9 mouse cellular contexts compared by ENCODE assay signal in the genomic region with DNA sequence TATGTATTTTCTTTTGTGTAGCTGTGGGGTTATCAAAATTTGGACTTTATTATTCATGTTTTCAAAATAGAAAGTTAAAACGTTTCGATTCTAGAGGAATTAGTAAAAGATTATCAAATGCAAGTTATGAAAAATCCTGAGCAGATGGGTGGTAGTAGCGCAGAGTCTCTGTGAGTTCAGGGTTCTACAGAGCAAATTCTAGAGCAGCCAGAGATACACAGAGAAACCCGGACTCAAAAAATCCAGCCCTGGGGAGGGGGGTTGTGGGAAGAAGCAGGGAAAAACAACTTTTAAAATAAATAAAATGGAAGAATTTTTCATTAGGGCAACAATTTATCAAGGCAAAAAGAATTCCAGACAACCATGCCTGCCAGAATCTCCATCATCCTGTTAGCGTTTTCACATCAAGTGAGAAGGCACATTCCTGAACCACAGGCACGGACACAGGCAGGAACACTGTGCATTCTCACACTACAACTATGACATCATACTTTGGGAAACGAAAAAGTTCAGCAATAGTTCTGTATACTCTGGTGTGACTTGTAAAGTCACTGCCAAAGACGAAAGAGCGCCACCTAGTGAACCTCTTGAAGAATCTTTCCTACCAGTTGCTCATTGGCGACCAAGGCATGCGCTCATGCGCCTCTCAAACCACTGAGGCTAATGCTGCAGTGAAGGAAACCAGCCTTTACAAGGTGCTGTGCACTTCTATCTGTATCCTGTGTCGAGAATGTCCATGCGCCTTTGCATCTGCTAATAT. TPM values are rescaled to one million over a fixed set of nuclear protein-coding genes. Genes with fewer than 3 reads are reported as not detected.
DNase-seq lines count a peak whose midpoint lies in the region; ATAC-seq and TF ChIP-seq lines count a peak whose summit lies in the region.
"Had no signal": no experiment of that assay in that cellular context is flagged by ENCODE, and none has a peak within 500 bp of the region (broad histone marks: within the 10 kb centered on the region; RNA-seq: fewer than 3 reads in every experiment).

No protein-coding gene starts in this region.

- no peaks in the 10 kb centered on the region for H3K27me3 ChIP-seq in cerebellum, adult 2 months (ENCODE audit: control insufficient read depth, insufficient read depth, low read length)
- no peaks in the 10 kb centered on the region for H3K27me3 ChIP-seq in forebrain, postnatal 0 days (ENCODE audit: insufficient read depth, low read length)
- no peaks in the 10 kb centered on the region for H3K27me3 ChIP-seq in hindbrain, embryonic 12.5 days
- no peaks in the 10 kb centered on the region for H3K27me3 ChIP-seq in stomach, embryonic 14.5 days (ENCODE audit: control insufficient read depth, insufficient read depth, low read length)

- peak; percentile 6 for DNase-seq in adrenal gland, adult 2 months
- no peak for DNase-seq in adrenal gland, postnatal 25 days
- peak; percentile 59 to 74 for DNase-seq in cerebellum, adult 2 months
- peak; percentile 89 for DNase-seq in forebrain, postnatal 0 days
- peak; percentile 16 for DNase-seq in left cerebral cortex, adult 11 months (ENCODE audit: low spot score)
- peak; percentile 69 for DNase-seq in lung, postnatal 36 days

- peaks cover 9% of the 10 kb centered on the region; the same call in 1 of the 2 replicates for H3K4me1 ChIP-seq in cerebellum, adult 2 months (ENCODE audit: control insufficient read depth, insufficient read depth, low read length)
- H3K4me1 ChIP-seq in forebrain, postnatal 0 days (ENCODE audit: insufficient read depth) = no peaks in the 10 kb centered on the region
- H3K4me1 ChIP-seq in hindbrain, embryonic 12.5 days = no peaks in the 10 kb centered on the region
- H3K4me1 ChIP-seq in stomach, embryonic 14.5 days (ENCODE audit: control insufficient read depth, insufficient read depth, low read length) = 0 out of 2 replicates have a peak, but pooled peaks cover 2% of the 10 kb centered on the region

- WGBS in cerebellum, adult 2 months = 41% methylated on average over 14 of the region's 14 CpGs
- 22% methylated on average over 14 of the region's 14 CpGs for WGBS in forebrain, postnatal 0 days
- WGBS in hindbrain, embryonic 12.5 days = 27% methylated on average over 14 of the region's 14 CpGs
- WGBS in stomach, embryonic 14.5 days = 23% methylated on average over 14 of the region's 14 CpGs

- peak; percentile 71 for TF ChIP-seq CTCF in cerebellum, adult 2 months (IDR thresholded peaks at IDR 0.05; ENCODE audit: borderline replicate concordance, insufficient read depth, low read depth, low read length)
- TF ChIP-seq CTCF in forebrain, postnatal 0 days (IDR thresholded peaks at IDR 0.05; ENCODE audit: low read depth) = peak; percentile 82

- no peak overlapping the region for H3K9ac ChIP-seq in forebrain, postnatal 0 days
- no peak overlapping the region for H3K9ac ChIP-seq in hindbrain, embryonic 12.5 days
- H3K9ac ChIP-seq in stomach, embryonic 14.5 days (replicated peaks; ENCODE audit: low read depth, low read length) = no peak overlapping the region

- peak; percentile 98 for ATAC-seq in forebrain, postnatal 0 days
- peak; percentile 86 for ATAC-seq in hindbrain, embryonic 12.5 days (ENCODE audit: low FRiP score)
- peak; percentile 84; the same call in 1 of the 2 replicates for ATAC-seq in stomach, embryonic 14.5 days (ENCODE audit: insufficient number of reproducible peaks, insufficient read depth, low FRiP score, low read depth)

- no peak overlapping the region for H3K4me2 ChIP-seq in forebrain, postnatal 0 days (ENCODE audit: low read depth)
- H3K4me2 ChIP-seq in hindbrain, embryonic 12.5 days (replicated peaks) = no peak overlapping the region
- H3K4me2 ChIP-seq in stomach, embryonic 14.5 days (replicated peaks; ENCODE audit: low read depth, low read length) = no peak overlapping the region

- H3K36me3 ChIP-seq in forebrain, postnatal 0 days (ENCODE audit: insufficient read depth) = no peaks in the 10 kb centered on the region
- no peaks in the 10 kb centered on the region for H3K36me3 ChIP-seq in hindbrain, embryonic 12.5 days
- H3K36me3 ChIP-seq in stomach, embryonic 14.5 days (ENCODE audit: control insufficient read depth, insufficient read depth, low read length) = no peaks in the 10 kb centered on the region

- H3K9me3 ChIP-seq in forebrain, postnatal 0 days (ENCODE audit: low read length) = no peaks in the 10 kb centered on the region
- no peaks in the 10 kb centered on the region for H3K9me3 ChIP-seq in hindbrain, embryonic 12.5 days (replicated peaks)
- H3K9me3 ChIP-seq in stomach, embryonic 14.5 days (ENCODE audit: control insufficient read depth, low read depth, low read length) = no peaks in the 10 kb centered on the region

- H3K27ac ChIP-seq in cerebellum, adult 2 months (ENCODE audit: insufficient read depth, low read length) = no peak overlapping the region
- no peak overlapping the region for H3K27ac ChIP-seq in forebrain, postnatal 0 days (ENCODE audit: low read depth, low read length)
- no peak overlapping the region for H3K27ac ChIP-seq in hindbrain, embryonic 12.5 days
- no peak overlapping the region for H3K27ac ChIP-seq in stomach, embryonic 14.5 days (ENCODE audit: low read length)

- TF ChIP-seq POLR2A in cerebellum, adult 2 months (IDR thresholded peaks at IDR 0.05; ENCODE audit: borderline replicate concordance, insufficient read depth, low read length) = no peak

- no peak overlapping the region for H3K4me3 ChIP-seq in cerebellum, adult 2 months (replicated peaks; ENCODE audit: insufficient read depth, low read depth, low read length)
- H3K4me3 ChIP-seq in forebrain, postnatal 0 days (ENCODE audit: low read depth, low read length) = no peak overlapping the region
- H3K4me3 ChIP-seq in hindbrain, embryonic 12.5 days = no peak overlapping the region
- no peak overlapping the region for H3K4me3 ChIP-seq in stomach, embryonic 14.5 days (ENCODE audit: low read depth, low read length)

RNA-seq across cellular contexts. Expression of a gene that starts 40.3 kb away (rescaled TPM):
- total RNA-seq in adrenal gland, adult 2 months (2021) = not detected
- polyA plus RNA-seq in adrenal gland, adult 2 months (2012; rRNA removed) = not detected in 2 replicates
- total RNA-seq in adrenal gland, postnatal 25 days (2021) = not detected in 2 replicates
- polyA plus RNA-seq in cerebellum, adult 2 months (2012; rRNA removed) = not detected in 2 replicates
- 0.10 TPM in 1 of 2 replicates, not detected in the other for total RNA-seq in forebrain, postnatal 0 days (2014; rRNA removed)
- 0.08 TPM in 1 of 2 replicates, not detected in the other for polyA plus RNA-seq in forebrain, postnatal 0 days (2015; fragmentation: Nextera tagmentation; extraction: Ambion mirVana)
- polyA plus RNA-seq in hindbrain, embryonic 12.5 days (2016; fragmentation: Nextera tagmentation; extraction: Ambion mirVana) = not detected in 2 replicates
- not detected in 2 replicates for polyA plus RNA-seq in stomach, embryonic 14.5 days (2014; fragmentation: Nextera tagmentation; extraction: Ambion mirVana)
- polyA plus RNA-seq: spleen, adult 2 months had no signal
